Mouse (Mus musculus) olfactory bulb, adult 2 months (tissue): Measurements from ENCODE around the gene Ppp1r9a.

Source experiments
- CTCF ChIP-seq: fragments of 200-500 bp; IDR thresholded peaks from 2 replicates; pipeline ENCODE4 v1.5.1; 2012; ENCODE audit warnings: low read depth, mild to moderate bottlenecking, low read length, moderate library complexity; ENCODE audit not compliant: insufficient read depth
- POLR2A ChIP-seq: fragments of 200-500 bp; IDR thresholded peaks from 2 replicates; pipeline ENCODE4 v1.6.1; 2012; ENCODE audit warnings: mild to moderate bottlenecking, low read depth, low read length, moderate library complexity; ENCODE audit not compliant: insufficient read depth

DNA sequence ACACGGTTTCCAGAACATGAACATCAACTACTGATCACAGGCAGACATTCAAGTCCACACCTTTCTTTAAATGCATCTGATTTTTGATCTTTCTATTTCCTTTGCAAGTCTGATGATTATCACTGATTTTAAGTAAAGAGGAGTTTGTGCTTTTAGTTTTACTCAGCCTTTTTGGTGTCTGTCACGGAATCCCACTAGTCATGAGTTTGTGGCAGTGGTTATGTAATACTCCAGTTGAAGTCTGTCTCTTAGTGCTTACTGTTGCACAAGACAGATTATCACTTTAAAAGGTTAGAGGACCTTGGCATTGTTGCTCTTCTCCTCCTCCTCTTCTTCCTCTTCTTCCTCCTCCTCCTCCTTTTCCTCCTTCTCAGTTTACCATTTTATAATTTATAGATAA lies 75.5 kb downstream of the Ppp1r9a start:
- TF ChIP-seq CTCF (no peak), POLR2A (no peak)
